10 mouse cellular contexts compared by ENCODE assay signal in the genomic region with DNA sequence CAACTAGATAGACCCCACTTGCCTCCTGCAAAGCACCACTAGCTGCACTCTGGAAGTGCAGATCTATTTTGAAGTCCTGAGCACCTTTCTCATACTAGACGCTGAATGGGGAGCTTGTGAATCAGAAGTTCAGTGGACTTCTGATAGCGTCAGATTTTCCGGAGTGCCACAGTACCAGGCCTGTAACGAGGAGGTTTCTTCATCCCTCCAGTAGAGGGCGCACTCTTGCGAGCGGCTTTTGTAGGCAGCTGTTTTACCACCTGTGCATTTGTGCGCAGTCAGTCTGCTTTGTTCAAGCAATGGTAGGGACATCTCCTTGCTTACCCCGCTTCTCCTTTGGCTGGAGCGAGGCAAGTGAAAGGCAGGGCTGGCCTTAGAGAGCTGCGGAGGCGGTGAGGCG. TPM values are rescaled to one million over a fixed set of nuclear protein-coding genes. Genes with fewer than 3 reads are reported as not detected.
DNase-seq lines count a peak whose midpoint lies in the region; ATAC-seq lines count a peak whose summit lies in the region.
"Had no signal": no experiment of that assay in that cellular context is flagged by ENCODE, and none has a peak within 500 bp of the region (broad histone marks: within the 10 kb centered on the region; RNA-seq: fewer than 3 reads in every experiment).

No protein-coding gene starts in this region.

- no peak overlapping the region for H3K9ac ChIP-seq in neural tube, embryonic 15.5 days (replicated peaks)
- H3K9ac ChIP-seq: limb, embryonic 12.5 days; stomach, embryonic 15.5 days had no signal

- WGBS in neural tube, embryonic 15.5 days, result 38% methylated on average over 13 of the region's 13 CpGs

- no peaks in the 10 kb centered on the region for H3K36me3 ChIP-seq in neural tube, embryonic 15.5 days
- H3K36me3 ChIP-seq: limb, embryonic 12.5 days; stomach, embryonic 15.5 days had no signal

- H3K4me3 ChIP-seq in neural tube, embryonic 15.5 days (replicated peaks), result no peak overlapping the region
- H3K4me3 ChIP-seq: limb, embryonic 12.5 days; stomach, embryonic 15.5 days had no signal

- no peaks in the 10 kb centered on the region for H3K4me1 ChIP-seq in neural tube, embryonic 15.5 days
- H3K4me1 ChIP-seq: limb, embryonic 12.5 days; stomach, embryonic 15.5 days had no signal

- no peak for ATAC-seq in neural tube, embryonic 15.5 days (ENCODE audit: low FRiP score)
- peak; percentile 39; the same call in 1 of the 2 replicates for ATAC-seq in megakaryocyte progenitor cell, adult 5-6 weeks (replicated peaks; ENCODE audit: poor library complexity)

- no peak overlapping the region for H3K4me2 ChIP-seq in neural tube, embryonic 15.5 days
- H3K4me2 ChIP-seq: limb, embryonic 12.5 days; stomach, embryonic 15.5 days had no signal

- no peak overlapping the region for H3K27ac ChIP-seq in neural tube, embryonic 15.5 days (replicated peaks)
- H3K27ac ChIP-seq: limb, embryonic 12.5 days; stomach, embryonic 15.5 days had no signal

- peak; percentile 13 for DNase-seq in gastrocnemius, adult 18-20 months (ENCODE audit: low spot score)
- no peak for DNase-seq in gastrocnemius, postnatal 25 days
- peak; percentile 18 for DNase-seq in neural tube, embryonic 10.5 days (ENCODE audit: extremely low spot score, low spot score)
- peak; percentile 7 for DNase-seq in adrenal gland, postnatal 25 days
- DNase-seq in kidney, postnatal 14 days, result peak; percentile 3
- DNase-seq in spleen, postnatal 36 days (ENCODE audit: low spot score in 2 of 2), result no peak

- no peaks in the 10 kb centered on the region for H3K27me3 ChIP-seq in neural tube, embryonic 15.5 days (replicated peaks)
- H3K27me3 ChIP-seq: limb, embryonic 12.5 days; stomach, embryonic 15.5 days had no signal

- H3K9me3 ChIP-seq in neural tube, embryonic 15.5 days (replicated peaks), result no peaks in the 10 kb centered on the region
- H3K9me3 ChIP-seq: limb, embryonic 12.5 days; stomach, embryonic 15.5 days had no signal

RNA-seq across cellular contexts. Expression of gene Arhgef9, which starts 56.9 kb away (rescaled TPM):
- total RNA-seq in gastrocnemius, adult 18-20 months (2021), result 10 to 100 TPM; 12.3 to 16.3 TPM
- 10 to 100 TPM; 11.4 to 12.4 TPM for total RNA-seq in gastrocnemius, postnatal 25 days (2021)
- 38.2 and 45.7 TPM in 2 replicates for polyA plus RNA-seq in neural tube, embryonic 15.5 days (2015; fragmentation: Nextera tagmentation; extraction: Ambion mirVana)
- 14.7 and 18.6 TPM in 2 replicates for total RNA-seq in adrenal gland, postnatal 25 days (2021)
- total RNA-seq in megakaryocyte progenitor cell, adult 5-6 weeks (2015), result 0.49 and 0.52 TPM in 2 replicates
- total RNA-seq in megakaryocyte progenitor cell, adult 5-6 weeks (2017), result 0.17 and 1.2 TPM in 2 replicates

Comparison
In these comparisons a context has a peak if more than half of its experiments do, and no peak if none do; other contexts are left out.
1. DNase-seq: peak in gastrocnemius, adult 18-20 months (single experiment), neural tube, embryonic 10.5 days (single experiment), adrenal gland, postnatal 25 days (single experiment) and kidney, postnatal 14 days (single experiment); none in gastrocnemius, postnatal 25 days (single experiment) and spleen, postnatal 36 days (0 of 2).